Mouse (Mus musculus) 3134 (cell line): ENCODE measurements around the gene Ube2m.

Experiments used
- DNase-seq: peaks from one replicate; pipeline ENCODE4 v3.0.0-alpha.2; 2011; ENCODE audit warnings: low spot score; ENCODE audit not compliant: insufficient read length; ENCODE audit errors: extremely low read depth

The Ube2m gene

GRCm38 (mm10) chr7:13006011-13006410 lies 32.1 kb downstream of the Ube2m start:
- DNase-seq = no peak

GRCm38 (mm10) chr7:13003380-13003779 lies 34.7 kb downstream of the Ube2m start:
- no peak for DNase-seq

GRCm38 (mm10) chr7:13001584-13001983 lies 36.5 kb downstream of the Ube2m start:
- no peak for DNase-seq

GRCm38 (mm10) chr7:12998851-12999250 lies 39.2 kb downstream of the Ube2m start, which contains the start of gene Trim28:
Gene Trim28, plus strand, starts transcription at chr7:12999114.
- no peak for DNase-seq

- no peak for DNase-seq
These were observed 40.0 kb downstream of the Ube2m start, which contains the start of gene Slc27a5 for GRCm38 (mm10) chr7:12998053-12998452. Gene Slc27a5, minus strand, starts transcription at chr7:12998192.

- no peak for DNase-seq
These were observed 40.8 kb downstream of the Ube2m start for GRCm38 (mm10) chr7:12997230-12997629.

- DNase-seq = no peak
These were observed 42.2 kb downstream of the Ube2m start for GRCm38 (mm10) chr7:12995862-12996261.

GRCm38 (mm10) chr7:12993148-12993547 lies 44.9 kb downstream of the Ube2m start:
- DNase-seq = no peak

- no peak for DNase-seq
These were observed 45.9 kb downstream of the Ube2m start for GRCm38 (mm10) chr7:12992222-12992621.

GRCm38 (mm10) chr7:12987409-12988189 lies 50.5 kb downstream of the Ube2m start:
- no peak for DNase-seq

GRCm38 (mm10) chr7:12986906-12987305 lies 51.2 kb downstream of the Ube2m start:
- DNase-seq = no peak

- DNase-seq = no peak
These were observed 52.4 kb downstream of the Ube2m start for GRCm38 (mm10) chr7:12985724-12986123.
